Mouse (Mus musculus) retina, postnatal 1 day (tissue): ENCODE results near the gene Vti1a.

Source experiments
- DNase-seq: peaks from one replicate; pipeline ENCODE4 v3.0.0-alpha.2; 2012

Vti1a gene

DNA sequence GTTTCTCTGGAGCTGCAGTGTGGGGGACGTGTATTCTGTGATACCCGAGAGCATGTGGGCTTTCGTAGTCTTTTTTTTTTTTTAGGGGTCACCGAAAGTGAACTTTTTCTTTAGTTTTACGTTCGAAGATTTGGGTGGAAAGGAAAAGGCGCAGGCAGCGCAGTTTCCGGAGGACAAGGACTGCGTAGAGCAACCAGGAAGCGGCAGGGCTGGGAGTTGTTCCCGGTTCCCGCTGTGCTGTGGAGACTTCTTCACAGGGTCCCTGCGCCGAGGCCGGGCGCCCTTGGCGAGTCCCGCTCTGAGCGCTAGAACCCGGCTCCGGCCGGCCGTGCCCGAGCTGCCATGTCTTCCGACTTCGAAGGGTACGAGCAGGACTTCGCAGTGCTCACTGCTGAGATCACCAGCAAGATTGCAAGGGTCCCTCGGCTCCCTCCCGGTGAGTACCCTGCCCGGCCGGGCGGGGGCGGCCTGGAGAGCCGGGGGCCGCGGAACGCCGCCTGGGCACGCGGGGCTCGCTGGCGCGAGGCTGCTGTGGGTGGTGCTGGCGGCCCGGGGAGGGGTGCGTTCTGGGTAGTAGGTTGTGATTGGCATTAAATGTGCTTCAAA is at the start of gene Vti1a:
Gene Vti1a (plus strand): TSS at position 187 of the 606 bp plus-strand sequence.
- DNase-seq, result peak; percentile 97

GRCm38 (mm10) chr19:55266786-55267185 is 49.3 kb upstream of the Vti1a start:
- DNase-seq, result no peak

DNA sequence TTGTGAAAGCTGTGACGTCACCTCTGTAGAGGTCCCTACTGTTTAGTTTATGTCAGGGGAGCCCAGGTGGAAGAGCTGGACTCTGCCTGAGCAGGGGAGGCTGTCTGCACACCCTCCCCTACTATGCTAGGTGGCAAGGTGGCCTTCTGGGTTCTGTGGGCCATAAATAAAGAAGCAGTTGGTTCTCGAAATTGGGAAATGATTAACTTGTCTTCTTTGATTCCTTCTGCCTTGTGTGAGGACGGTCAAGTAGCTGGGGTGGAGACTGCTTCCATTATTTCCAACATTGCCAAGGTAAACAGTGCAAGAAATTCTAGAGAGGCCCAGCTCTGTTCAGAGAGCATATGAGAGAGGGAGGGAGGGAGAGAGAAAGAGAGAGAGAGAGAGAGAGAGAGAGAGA is 47.9 kb upstream of the Vti1a start:
- no peak for DNase-seq

DNA sequence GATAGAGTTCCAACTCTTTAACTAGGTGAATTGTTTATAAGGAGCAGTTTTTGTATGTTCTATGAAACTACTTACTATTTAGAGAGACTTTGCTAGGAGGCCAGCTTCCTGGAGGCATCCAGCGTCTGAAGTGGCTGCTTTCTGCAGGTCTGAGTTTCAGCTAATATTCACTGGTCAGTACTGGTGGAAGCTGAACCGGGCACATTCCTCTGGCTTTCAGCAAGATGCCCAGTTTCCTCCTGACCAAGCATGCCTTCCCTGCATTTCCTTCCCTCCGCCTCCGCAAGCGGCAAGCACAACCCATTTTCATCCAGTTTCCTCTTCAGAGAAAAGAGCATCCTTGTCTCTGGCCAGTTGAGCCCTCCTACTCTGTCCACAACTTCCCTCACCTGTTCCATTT is 47.0 kb upstream of the Vti1a start:
- no peak for DNase-seq

DNA sequence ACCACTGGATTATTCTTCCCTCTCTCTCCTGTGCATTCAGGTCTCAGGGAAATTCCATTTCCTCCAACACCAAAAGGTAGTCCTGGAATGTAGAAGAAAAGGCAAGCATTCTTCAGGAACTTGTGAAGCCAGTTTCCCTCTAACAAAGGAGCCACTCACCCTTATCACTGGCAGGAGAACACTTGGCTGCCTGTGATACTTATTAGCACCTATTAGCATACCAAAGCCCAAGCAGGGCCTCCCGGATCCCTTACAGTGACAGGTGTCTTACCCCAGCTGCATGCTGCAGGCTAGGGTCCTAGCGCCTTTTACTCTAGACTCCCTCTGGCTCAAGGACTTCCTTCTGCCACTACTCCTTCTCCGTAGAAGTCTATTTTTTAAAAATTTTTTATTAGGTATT is 44.6 kb upstream of the Vti1a start:
- DNase-seq, result no peak

DNA sequence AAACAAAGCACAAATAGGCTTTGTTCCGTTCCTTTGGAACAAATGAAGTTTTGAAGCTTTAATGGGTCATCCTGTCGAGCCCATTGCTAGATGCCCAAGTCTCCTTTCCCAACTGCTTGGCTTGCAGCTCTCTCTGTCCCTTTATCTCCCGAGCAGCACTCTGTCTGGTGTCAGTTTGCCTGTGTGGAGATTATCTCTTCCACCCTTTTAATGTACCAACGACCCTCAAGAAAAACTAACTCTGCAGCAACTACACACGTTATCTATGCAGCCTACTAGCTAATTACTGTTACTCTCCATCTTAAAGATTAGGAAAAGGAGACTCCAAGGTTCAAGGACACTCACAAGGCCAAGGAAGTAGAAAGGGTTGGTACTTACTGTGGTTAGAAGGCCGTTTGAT is 42.8 kb upstream of the Vti1a start:
- no peak for DNase-seq

- no peak for DNase-seq
Measured at GRCm38 (mm10) chr19:55276100-55276499, 40.0 kb upstream of the Vti1a start.

DNA sequence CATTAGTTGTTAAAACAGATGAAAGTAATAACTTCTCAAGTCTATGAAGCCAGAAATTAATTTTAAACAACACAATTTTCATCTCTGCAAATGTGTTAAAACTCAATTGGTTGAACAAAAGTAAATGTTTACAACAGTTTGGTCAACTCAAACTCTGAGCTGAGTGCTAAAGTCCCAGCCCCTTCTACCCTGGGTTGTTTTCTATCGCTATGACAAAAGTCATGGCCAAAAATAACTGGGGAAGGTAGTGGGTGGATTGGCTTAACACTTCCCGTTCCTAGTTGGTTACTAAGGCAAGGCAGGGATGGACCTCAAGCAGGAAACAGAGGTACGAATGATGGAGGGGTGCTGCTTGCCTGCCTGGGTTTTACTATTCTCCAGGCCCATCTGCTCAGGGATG is 39.3 kb upstream of the Vti1a start:
- DNase-seq, result no peak

GRCm38 (mm10) chr19:55284093-55284492 is 32.0 kb upstream of the Vti1a start:
- no peak for DNase-seq

GRCm38 (mm10) chr19:55286034-55286433 is 30.1 kb upstream of the Vti1a start:
- DNase-seq, result no peak

- no peak for DNase-seq
Measured at GRCm38 (mm10) chr19:55288974-55289373, 27.1 kb upstream of the Vti1a start.

GRCm38 (mm10) chr19:55290621-55291270 is 25.3 kb upstream of the Vti1a start:
- DNase-seq, result no peak

DNA sequence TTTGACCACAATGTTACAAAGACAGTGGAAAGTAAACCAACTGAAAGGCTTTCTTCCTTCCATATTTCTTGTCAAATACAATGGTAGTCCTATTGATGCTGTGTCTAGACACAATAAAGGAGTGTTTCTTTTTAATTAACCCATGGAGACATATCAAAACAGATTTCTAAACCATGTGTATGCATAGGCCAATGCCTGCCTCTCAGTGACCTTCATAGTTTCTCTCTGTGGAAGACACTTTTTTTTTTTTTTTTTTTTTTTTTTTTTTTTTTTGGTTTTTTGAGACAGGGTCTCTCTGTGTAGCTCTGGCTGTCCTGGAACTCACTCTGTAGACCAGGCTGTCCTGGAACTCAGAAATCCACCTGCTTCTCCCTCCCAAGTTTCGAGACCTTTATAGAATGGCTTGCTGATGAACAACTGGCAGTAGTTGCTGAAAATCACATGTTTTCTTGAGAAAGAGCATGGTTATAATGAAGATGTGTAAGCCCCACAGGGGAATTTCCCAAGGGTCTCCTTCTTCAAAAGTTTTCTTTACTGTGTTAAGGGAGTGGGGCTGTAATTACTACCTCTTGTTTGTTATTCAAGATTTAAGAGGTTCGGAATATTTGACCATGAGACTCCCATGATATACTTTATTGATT is 23.8 kb upstream of the Vti1a start:
- DNase-seq, result no peak

DNA sequence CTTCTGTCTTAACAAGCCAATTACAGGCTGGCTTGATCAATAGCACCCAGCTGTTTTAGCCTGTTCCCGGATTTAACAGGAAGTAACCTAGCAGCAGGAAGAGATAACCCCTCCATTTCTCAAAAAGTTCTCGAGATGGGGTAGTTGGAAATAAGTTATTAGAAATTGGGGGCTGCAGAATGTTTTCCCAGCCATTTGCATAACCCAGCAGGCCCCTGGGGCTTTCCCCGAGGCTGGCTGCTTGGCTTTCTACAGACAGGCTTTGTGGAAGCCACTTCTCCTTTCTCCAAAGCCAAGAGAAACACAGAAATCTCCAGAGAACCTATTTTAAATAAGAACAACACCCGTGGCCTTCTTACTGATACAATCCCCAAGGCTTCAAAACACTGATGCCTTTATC is 22.9 kb upstream of the Vti1a start:
- no peak for DNase-seq

DNA sequence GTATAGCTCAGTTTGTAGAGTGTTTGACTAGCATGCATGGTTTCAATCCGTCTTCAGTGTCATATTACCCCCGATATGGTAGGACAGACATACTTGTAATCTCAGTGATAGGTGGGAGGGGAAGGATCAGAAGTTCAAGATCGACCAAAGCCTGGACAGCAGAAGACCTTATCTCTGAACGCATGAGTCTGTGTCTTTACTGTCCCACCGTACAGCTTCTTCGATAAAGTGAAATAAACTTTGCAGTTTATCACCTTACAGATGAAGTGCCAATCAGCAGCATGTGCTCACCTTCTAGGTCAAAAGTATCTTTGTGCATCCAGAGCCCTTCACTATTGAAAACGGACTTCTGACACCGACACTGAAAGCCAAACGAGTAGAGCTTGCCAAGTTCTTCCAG is 21.0 kb upstream of the Vti1a start:
- no peak for DNase-seq

DNA sequence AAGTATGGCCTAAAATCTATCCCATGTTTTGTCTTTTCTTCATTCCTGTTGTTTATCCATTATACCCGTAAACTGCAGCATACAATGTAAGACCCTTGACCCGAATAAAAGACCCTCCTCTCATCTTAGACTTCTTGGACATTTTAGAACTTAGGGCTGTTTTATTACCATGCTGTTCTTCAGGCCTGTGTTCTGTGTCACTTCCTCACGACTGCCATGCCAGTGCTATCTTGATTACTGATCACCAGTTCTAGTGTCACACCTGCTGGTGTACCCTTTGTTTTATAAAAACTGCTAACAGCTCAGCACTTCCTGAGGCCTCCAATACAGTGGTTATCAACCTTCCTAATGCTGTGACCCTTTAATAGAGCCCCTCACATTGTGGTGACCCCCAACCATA is 20.5 kb upstream of the Vti1a start:
- DNase-seq, result no peak

DNA sequence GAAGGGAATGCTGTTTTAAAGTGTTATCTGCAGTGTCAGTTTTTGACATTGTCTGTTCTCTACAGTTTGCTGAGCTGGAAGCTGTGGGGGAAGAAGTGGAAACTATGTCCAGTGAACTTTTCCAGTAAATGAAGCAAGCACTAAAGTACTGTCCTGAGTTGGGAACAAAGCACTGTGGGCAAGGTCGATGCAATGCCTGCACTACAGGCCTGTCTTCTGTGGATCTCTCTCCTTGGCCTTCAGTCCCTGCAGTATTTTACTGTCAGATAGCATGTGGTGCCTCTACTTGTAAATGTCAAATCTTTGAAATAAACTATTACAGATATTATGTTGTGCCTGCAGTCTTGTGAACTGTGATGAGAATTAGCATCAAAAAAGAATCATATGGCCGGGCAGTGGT is 19.8 kb upstream of the Vti1a start:
- DNase-seq, result no peak

DNA sequence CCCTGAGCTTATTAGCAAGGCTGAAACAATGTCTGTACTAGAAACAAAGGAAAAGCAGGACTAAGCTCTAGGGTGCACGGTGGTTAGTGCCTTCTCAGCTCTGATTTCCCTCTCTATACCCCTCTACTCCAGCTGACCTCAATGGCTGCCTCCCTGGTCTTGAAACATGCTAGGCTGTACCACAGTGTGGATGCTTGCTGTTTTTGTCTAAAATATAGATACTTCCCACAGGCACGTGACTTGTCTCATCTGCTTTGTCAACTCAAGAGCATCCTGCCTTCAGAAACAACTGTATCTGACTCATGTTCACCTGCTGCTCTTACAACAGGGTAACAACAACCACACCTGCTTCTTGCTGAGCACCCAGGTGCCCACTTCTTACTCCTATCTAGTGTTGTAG is 18.6 kb upstream of the Vti1a start:
- DNase-seq, result no peak

GRCm38 (mm10) chr19:55297961-55298360 is 18.1 kb upstream of the Vti1a start:
- no peak for DNase-seq

DNA sequence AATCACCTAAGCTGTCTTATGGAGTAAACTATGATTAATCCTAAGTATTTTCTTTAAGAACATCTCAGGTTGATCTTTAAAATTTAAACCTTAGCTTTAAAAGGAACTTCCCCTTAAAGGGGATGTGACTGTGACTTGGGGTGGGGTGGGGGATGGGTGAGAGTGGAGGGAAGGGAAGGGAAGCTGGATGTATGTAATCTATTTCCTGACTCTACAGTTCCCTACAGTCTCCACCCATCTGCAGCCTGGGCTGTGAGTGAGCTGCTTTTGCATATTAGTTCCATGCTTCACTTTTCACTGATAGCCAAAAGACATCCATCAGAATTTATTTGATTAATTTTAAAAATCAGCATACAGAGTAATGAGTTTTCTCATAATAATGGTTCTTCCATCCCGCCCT is 16.7 kb upstream of the Vti1a start:
- DNase-seq, result no peak

- no peak for DNase-seq
Measured at GRCm38 (mm10) chr19:55300525-55300924, 15.6 kb upstream of the Vti1a start.

DNA sequence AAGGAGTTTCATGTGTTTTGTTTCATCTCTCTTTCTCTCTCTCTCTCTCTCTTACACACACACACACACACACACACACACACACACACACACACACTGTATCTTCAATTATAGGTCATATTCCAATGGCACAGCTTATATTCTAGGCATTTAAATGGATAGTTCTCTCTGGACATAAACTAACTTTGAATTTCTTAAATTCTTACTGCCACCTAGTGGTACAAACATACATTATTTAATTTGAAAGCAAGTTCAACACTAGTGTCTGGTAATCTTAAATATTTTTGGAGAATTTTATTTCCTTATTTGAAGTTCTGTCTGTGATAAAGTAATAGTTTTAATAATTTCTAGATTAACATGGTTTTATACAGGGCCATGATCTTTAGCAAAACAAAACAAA is 11.1 kb upstream of the Vti1a start:
- peak; percentile 9 for DNase-seq

GRCm38 (mm10) chr19:55311874-55312273 is 4.2 kb upstream of the Vti1a start:
- DNase-seq, result no peak

DNA sequence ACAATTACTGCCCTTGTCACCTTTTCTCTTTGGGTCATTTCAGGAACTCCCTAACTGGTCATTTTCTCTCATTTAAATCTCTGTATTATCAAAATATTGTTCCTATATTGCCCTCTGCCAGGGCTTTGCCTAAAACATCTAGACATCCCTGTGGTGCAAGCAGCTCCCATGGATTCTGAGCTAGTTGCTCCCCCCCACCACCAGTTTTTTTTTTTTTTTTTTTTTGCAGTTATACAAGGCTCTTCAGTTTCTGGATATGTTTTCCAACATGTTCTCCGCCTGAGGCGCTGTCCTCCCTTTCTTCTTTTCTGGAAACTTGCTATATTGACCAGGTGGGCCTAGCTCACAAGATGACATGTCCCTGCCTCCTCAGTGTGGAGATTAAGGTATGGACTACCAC is 2.4 kb upstream of the Vti1a start:
- no peak for DNase-seq
